Mouse (Mus musculus): Measurements from ENCODE around the gene Ctdnep1.
"Not testable (repeated sequence)": the region's sequence is repeated elsewhere in the genome, so short reads cannot be mapped to it uniquely, and the experiment has no call there.

Ctdnep1 gene

DNA sequence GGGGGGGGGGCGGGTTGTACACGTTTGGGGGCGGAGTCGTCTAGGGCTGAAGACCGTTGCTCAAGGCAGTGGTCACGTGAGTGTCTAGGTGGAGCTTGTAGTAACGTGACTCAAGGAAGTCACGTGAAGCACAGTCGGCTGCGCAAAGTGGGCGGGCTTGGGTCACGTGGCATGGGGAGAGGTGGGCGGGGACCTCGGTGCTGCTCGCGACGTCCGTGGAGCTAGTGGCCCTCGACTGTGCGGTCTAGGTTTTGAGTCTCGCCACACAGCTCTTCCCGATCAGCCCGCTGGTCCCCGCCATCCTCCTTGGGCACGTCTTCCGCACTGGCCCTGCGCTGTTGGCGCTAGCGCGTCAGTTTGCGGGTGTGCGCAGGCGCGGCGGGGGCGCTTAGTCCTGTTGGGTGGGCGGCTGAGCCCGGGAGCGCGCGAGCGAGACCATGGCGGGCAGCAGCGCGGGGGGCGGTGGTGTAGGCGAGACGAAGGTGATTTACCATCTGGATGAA is 19.5 kb downstream of the Ctdnep1 start, which contains the start of gene Dvl2:
TSS of gene Dvl2 (plus strand) at position 200 of the 503 bp plus-strand sequence.
- Histone ChIP-seq H3K36me3 (ENCODE audit: control insufficient read depth, insufficient read depth, low read length, poor library complexity, severe bottlenecking) (peaks cover 9% of the 10 kb centered on the region), H3K27me3 (ENCODE audit: control insufficient read depth, insufficient read depth, low read length, poor library complexity, severe bottlenecking) (no peaks in the 10 kb centered on the region)
- DNase-seq (ENCODE audit: low read depth, low spot score): peak; percentile 98

DNA sequence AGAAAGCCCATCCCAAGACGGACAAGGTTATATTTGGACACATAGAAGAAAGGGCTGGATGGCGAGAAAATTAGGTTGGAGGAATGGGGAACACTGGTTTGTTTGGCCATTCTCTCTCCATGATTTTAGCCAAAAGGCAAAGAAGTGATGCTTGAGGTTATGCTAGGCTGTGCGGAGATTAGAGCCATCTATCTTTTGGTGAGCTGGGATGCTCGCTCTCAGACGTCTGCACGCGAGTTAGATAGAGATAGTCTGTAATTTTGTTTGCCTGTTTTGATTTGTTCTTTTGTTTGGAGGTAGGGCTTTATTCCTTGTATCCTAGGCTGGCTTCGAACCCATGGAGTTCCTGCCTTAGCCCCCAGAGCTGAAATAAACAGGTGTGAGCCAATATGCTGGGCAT is 20.2 kb downstream of the Ctdnep1 start:
- Histone ChIP-seq H3K36me3 (ENCODE audit: control insufficient read depth, insufficient read depth, low read length, poor library complexity, severe bottlenecking) (peaks cover 10% of the 10 kb centered on the region), H3K27me3 (ENCODE audit: control insufficient read depth, insufficient read depth, low read length, poor library complexity, severe bottlenecking) (no peaks in the 10 kb centered on the region)
- no peak for DNase-seq (ENCODE audit: low read depth, low spot score)

DNA sequence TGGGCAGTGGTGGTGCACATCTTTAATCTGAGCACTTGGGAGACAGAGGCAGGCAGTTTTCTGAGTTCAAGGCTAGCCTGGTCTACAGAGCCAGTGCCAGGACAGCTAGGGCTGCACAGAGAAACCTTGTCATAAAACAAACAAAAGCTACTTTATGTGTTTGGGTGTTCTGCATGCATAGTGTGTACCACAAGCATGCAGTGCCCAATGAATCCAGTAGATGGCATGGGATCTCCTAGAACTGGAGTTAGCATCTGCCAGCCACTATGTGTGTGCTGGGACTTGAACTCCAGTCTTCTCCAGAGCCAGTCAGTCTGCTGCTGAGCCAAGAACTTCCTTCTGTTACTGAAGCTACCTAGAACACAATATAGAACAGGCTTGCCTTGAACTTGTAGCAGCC is 20.9 kb downstream of the Ctdnep1 start:
- Histone ChIP-seq H3K36me3 (ENCODE audit: control insufficient read depth, insufficient read depth, low read length, poor library complexity, severe bottlenecking) (peaks cover 12% of the 10 kb centered on the region), H3K27me3 (ENCODE audit: control insufficient read depth, insufficient read depth, low read length, poor library complexity, severe bottlenecking) (no peaks in the 10 kb centered on the region)
- DNase-seq (ENCODE audit: low read depth, low spot score): peak; percentile 78

DNA sequence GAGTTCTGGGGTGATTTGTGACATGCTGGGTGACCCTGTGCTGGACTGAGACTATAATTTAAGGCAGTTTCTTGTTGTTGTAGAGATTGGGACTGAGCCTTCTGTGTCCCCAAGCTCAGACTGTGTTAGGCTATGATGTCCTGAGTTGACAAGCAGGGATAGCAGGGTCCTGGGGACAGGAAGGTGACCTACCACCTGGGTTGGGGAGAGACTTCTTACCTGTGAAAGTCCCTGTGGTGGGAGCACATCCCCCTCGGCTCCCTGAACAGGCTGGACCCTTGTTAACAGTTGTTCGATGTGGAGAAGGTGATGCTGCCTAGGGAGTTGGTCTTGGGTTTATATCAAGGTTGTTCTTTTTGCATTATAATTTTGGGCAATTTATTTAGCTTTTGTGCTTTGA is 21.5 kb downstream of the Ctdnep1 start:
- DNase-seq (ENCODE audit: low read depth, low spot score): no peak
- Histone ChIP-seq H3K36me3 (ENCODE audit: control insufficient read depth, insufficient read depth, low read length, poor library complexity, severe bottlenecking) (peaks cover 12% of the 10 kb centered on the region), H3K27me3 (ENCODE audit: control insufficient read depth, insufficient read depth, low read length, poor library complexity, severe bottlenecking) (no peaks in the 10 kb centered on the region)

DNA sequence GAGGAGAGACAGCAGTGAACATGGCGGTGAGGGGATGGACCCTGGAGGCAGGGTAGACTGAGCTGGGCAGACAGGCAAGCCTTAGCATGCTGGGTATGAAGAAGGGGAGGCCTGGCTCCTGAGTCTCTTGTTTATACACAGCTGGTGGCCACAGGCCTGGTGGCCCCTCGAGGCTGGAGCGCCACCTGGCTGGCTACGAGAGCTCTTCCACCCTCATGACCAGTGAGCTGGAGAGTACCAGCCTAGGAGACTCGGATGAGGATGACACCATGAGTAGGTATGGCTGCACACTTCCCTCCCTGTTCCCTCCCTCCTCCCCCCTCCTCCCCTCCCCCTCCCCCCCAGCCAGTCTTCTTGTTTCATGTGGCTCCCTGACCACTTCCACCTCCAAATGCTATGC is 24.6 kb downstream of the Ctdnep1 start:
- peaks cover 15% of the 10 kb centered on the region for H3K36me3 ChIP-seq (ENCODE audit: control insufficient read depth, insufficient read depth, low read length, poor library complexity, severe bottlenecking)
- peak; percentile 66 for DNase-seq (ENCODE audit: low read depth, low spot score)
- no peaks in the 10 kb centered on the region for H3K27me3 ChIP-seq (ENCODE audit: control insufficient read depth, insufficient read depth, low read length, poor library complexity, severe bottlenecking)

DNA sequence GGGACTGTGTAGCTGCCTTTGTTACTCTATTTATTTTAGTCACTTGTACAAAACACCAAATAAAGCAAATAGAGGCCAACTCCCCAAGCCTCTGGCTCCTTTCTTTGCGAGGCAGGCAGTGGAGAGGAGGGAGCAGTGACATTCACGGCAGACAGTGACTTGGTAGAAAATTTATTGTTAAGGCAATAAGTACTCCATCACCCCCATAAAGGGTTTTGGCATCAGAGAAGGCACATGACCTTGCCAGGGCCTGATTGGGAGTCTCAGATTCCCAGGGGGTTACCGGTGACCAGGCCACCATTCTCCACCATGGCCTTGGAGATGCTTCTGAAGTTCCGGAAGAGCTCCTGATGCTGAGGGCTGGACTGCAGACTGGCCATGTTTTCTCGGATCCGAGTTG is 29.1 kb downstream of the Ctdnep1 start:
- peaks cover 18% of the 10 kb centered on the region for H3K36me3 ChIP-seq (ENCODE audit: control insufficient read depth, insufficient read depth, low read length, poor library complexity, severe bottlenecking)
- DNase-seq (ENCODE audit: low read depth, low spot score): no peak
- H3K27me3 ChIP-seq (ENCODE audit: control insufficient read depth, insufficient read depth, low read length, poor library complexity, severe bottlenecking): no peaks in the 10 kb centered on the region

DNA sequence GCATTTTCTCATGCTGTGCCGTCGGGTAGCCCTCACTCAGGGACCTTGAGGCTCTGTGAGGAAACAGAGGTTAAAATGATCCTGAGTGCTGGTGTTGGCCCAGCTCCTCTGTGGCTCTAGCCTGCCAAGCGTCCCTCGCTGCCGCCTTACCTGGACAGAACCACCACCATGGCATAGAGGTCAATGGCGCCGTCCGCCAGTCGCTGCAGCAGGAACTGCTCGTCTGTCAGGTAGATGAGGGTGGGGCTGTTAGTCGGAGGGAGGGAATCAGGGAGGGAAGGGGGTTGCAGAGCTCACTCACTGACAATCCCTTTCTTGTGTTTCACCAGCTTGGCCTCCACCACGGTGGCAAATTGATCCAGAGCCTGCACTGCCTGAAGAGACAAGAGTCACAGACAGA is 29.6 kb downstream of the Ctdnep1 start:
- H3K27me3 ChIP-seq (ENCODE audit: control insufficient read depth, insufficient read depth, low read length, poor library complexity, severe bottlenecking): no peaks in the 10 kb centered on the region
- no peak for DNase-seq (ENCODE audit: low read depth, low spot score)
- H3K36me3 ChIP-seq (ENCODE audit: control insufficient read depth, insufficient read depth, low read length, poor library complexity, severe bottlenecking): peaks cover 18% of the 10 kb centered on the region

DNA sequence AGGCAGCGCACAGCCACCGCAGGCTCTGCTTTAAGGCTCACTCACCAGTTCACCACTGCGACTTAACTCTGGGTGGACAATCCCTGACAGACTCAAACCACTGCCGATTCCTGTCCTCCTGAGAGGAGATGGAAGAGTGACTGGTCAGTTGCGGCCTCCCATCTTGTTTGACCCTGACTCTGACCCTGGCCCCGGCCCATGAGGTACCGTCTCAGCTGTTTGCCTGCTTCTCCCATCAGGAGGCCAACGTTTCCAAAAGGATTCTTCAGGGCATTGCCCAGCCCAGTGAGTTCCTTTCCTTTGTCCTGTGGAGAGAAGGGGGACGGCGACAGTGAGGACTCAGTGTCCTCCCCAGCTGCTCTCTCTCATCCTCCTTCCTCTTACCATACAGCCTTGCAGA is 30.0 kb downstream of the Ctdnep1 start:
- no peak for DNase-seq (ENCODE audit: low read depth, low spot score)
- no peaks in the 10 kb centered on the region for H3K27me3 ChIP-seq (ENCODE audit: control insufficient read depth, insufficient read depth, low read length, poor library complexity, severe bottlenecking)
- H3K36me3 ChIP-seq (ENCODE audit: control insufficient read depth, insufficient read depth, low read length, poor library complexity, severe bottlenecking): peaks cover 18% of the 10 kb centered on the region

DNA sequence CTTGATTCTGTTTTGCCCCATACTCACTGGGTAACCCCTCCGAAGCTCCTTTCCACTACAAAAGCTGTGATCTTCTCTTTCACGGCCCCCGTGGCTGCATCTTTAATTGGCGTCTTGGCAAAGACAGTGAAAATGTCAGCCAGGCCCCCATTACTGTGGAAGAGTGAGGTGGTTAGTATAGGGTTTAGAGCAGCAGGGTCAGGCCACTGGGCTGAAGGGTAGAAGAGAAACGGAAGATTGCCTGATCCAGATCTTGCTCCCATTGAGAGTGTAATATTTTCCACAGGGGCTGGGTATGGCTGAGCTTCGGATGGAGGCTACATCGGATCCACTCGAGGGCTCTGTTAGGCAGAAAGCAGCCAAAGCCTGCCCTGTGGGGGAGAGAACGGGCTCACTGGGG is 32.0 kb downstream of the Ctdnep1 start:
- H3K27me3 ChIP-seq (ENCODE audit: control insufficient read depth, insufficient read depth, low read length, poor library complexity, severe bottlenecking): no peaks in the 10 kb centered on the region
- no peak for DNase-seq (ENCODE audit: low read depth, low spot score)
- H3K36me3 ChIP-seq (ENCODE audit: control insufficient read depth, insufficient read depth, low read length, poor library complexity, severe bottlenecking): peaks cover 15% of the 10 kb centered on the region

DNA sequence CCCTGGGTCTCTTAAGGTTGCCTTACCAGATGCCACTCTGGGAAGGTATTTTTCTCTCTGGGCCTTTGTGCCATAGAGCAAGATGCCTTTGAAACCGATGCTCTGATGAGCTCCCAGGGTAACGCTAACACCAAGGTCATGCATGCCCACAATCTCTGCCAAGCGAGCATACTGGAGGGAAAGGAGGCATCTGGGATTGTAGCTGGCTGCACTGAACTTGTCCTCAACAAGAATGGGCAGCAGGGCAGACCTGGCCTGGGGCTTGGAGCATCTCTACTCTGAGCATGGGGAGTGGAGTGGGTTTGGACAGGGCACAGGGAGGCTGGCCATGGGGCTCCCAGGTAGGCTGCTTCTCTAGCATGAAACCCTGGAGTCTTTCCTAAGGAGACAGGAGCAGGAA is 32.5 kb downstream of the Ctdnep1 start:
- Histone ChIP-seq H3K27me3 (ENCODE audit: control insufficient read depth, insufficient read depth, low read length, poor library complexity, severe bottlenecking) (no peaks in the 10 kb centered on the region), H3K36me3 (ENCODE audit: control insufficient read depth, insufficient read depth, low read length, poor library complexity, severe bottlenecking) (peaks cover 15% of the 10 kb centered on the region)
- no peak for DNase-seq (ENCODE audit: low read depth, low spot score)

DNA sequence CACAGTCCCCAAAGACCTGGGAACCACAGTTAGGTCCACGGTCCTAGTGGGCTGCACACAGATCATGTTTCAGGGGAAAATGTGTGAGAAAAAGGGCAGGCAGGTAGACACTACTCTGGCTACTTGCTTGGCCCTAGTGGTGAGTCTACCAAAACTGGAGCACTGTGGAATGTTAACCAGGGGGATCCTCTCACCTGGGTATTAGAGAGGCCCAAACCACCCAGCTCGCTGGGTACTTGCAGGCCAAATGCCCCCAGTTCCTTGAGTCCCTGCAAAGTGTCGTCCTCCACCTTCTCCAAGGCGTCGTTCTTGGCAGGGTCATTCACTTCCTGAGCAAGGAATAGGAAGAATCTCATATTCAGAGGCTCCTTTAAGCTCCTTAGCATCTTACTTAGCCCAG is 33.1 kb downstream of the Ctdnep1 start:
- Histone ChIP-seq H3K36me3 (ENCODE audit: control insufficient read depth, insufficient read depth, low read length, poor library complexity, severe bottlenecking) (peaks cover 12% of the 10 kb centered on the region), H3K27me3 (ENCODE audit: control insufficient read depth, insufficient read depth, low read length, poor library complexity, severe bottlenecking) (no peaks in the 10 kb centered on the region)
- no peak for DNase-seq (ENCODE audit: low read depth, low spot score)

DNA sequence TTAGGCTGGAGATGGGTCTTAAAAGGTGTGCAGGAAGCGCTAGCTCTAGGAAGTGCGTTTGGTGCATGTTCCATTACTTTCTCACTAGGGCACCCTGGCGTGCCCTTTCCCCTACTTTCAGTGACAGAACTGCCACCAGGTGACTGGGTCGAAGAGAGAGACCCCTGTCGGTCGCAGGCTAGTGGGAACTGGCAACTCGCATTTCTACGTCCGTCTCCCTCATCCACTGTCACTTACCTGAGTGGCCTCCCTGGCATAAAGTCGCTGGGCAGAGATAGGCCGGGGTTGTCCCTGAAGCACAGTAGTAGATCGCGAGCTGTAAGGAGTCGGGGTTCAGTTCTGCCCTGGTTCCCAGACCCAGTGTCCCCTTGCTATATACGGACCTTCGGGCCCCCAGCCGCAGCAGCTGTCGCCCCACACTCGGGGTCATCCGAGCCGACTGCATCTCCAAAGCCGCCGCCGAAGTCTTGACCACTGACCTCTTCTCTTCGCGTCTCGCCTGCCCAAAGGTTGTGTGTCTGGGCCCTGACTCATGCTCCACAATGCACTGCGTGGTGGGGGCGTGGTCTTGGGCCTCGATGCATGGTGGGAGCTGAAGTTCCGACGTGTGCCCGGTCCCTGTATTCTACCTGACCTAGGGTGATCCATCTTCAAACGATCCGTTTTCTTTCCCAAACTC is 34.1 kb downstream of the Ctdnep1 start, which contains the start of gene Acadvl:
TSS of gene Acadvl (minus strand) at position 532 of the 679 bp plus-strand sequence.
- DNase-seq (ENCODE audit: low read depth, low spot score): peak; percentile 84
- Histone ChIP-seq H3K36me3 (ENCODE audit: control insufficient read depth, insufficient read depth, low read length, poor library complexity, severe bottlenecking) (peaks cover 5% of the 10 kb centered on the region; the same call in 1 of the 2 replicates), H3K27me3 (ENCODE audit: control insufficient read depth, insufficient read depth, low read length, poor library complexity, severe bottlenecking) (no peaks in the 10 kb centered on the region)

DNA sequence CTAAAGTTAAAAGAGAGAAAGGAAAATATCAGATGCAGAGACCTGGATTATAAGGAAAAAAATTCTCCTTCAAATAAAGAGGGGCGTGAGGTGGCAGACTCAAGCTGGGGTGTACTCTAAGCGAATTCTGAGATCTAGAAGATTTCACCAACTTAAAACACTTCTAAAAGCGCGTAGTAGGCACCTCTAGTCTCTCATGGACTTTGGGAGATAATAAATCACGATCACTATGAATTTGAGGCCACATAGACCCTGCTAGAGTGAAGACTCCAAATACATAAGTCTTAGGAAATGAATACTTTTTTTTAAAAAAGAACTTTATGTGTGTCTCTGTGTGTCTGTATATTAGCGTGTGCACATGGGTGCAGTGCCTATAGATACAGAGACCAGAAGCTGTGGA is 34.7 kb downstream of the Ctdnep1 start:
- no peak for DNase-seq (ENCODE audit: low read depth, low spot score)

DNA sequence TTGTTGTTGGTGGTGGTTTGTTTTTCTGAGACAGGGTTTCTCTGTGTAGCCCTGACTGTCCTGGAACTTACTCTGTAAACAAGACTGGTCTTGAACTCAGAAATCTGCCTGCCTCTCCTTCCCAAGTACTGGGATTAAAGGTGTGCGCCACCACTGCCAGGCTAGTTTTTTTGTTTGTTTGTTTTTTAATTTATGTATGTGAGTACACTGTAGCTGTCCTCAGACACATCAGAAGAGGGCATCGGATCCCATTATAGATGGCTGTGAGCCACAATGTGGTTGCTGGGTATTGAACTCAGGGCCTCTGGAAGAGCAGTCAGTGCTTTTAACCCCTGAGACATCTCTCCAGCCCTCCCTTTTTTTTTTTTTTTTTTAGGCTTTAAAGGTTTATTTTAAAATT is 35.2 kb downstream of the Ctdnep1 start:
- not testable (repeated sequence) for H3K27me3 ChIP-seq (ENCODE audit: control insufficient read depth, insufficient read depth, low read length, poor library complexity, severe bottlenecking); H3K36me3 ChIP-seq (ENCODE audit: control insufficient read depth, insufficient read depth, low read length, poor library complexity, severe bottlenecking); DNase-seq (ENCODE audit: low read depth, low spot score)

More for the DNA sequence above, 34.7 kb downstream of the Ctdnep1 start:
- Histone ChIP-seq H3K27me3 (ENCODE audit: control insufficient read depth, insufficient read depth, low read length, poor library complexity, severe bottlenecking) (no peaks in the 10 kb centered on the region), H3K36me3 (ENCODE audit: control insufficient read depth, insufficient read depth, low read length, poor library complexity, severe bottlenecking) (peaks cover under 1% of the 10 kb centered on the region; the same call in 1 of the 2 replicates)

DNA sequence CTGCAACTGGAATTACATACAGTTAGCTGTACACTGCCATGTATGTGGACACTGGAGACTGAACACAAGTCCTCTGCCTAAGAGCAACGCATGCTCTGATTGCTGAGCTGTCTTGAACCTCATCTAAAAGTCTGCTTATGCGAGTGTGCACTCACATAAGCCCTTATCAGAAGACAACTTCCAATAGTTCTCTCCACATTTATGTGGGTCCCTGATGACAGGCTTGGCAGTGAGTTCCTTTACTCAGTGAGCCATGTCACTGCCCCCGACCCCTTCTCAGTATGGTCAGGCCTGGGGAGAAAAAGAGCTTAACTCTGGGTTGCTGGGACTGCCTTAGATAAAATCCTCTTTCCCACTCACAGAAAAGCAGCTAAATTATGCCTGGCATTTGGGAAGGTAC is 35.7 kb downstream of the Ctdnep1 start, which contains the start of gene Dlg4:
TSS of gene Dlg4 (plus strand) at position 274 of the 400 bp plus-strand sequence.
- no peak for DNase-seq (ENCODE audit: low read depth, low spot score)
- Histone ChIP-seq H3K36me3 (ENCODE audit: control insufficient read depth, insufficient read depth, low read length, poor library complexity, severe bottlenecking) (no peaks in the 10 kb centered on the region; the same call in 1 of the 2 replicates), H3K27me3 (ENCODE audit: control insufficient read depth, insufficient read depth, low read length, poor library complexity, severe bottlenecking) (no peaks in the 10 kb centered on the region)

All from splenic B cell, adult 2 months (primary cell).